Mouse (Mus musculus) hindbrain, embryonic 11.5 days (tissue): ENCODE results near the gene Arih1. TPM values are rescaled to one million over a fixed set of nuclear protein-coding genes. Genes with fewer than 3 reads are reported as not detected.
A peak's percentile ranks its signal among the peaks of the same experiment; 100 is the strongest.

Source experiments
- ATAC-seq: fragments of 200-750 bp; cut with Nextera tagmentation; 2 replicates; pipeline ENCODE4 v1.8.0; 2017; ENCODE audit warnings: mild to moderate bottlenecking, moderate TSS enrichment, moderate library complexity; ENCODE audit not compliant: low FRiP score
- DNase-seq: peaks from one replicate; pipeline ENCODE4 v3.0.0-alpha.2; 2015; ENCODE audit warnings: low spot score
- H3K27ac ChIP-seq: fragments of 300-500 bp; sonication (generic); 2 replicates; pipeline ENCODE4 v1.5.1; 2014; ENCODE audit warnings: mild to moderate bottlenecking, low read depth, low read length
- H3K27me3 ChIP-seq: fragments of 300-500 bp; sonication (generic); 2 replicates; pipeline ENCODE4 v1.6.1; 2014; ENCODE audit warnings: mild to moderate bottlenecking, low read length, moderate library complexity, mixed read lengths; ENCODE audit not compliant: control insufficient read depth, insufficient read depth
- H3K36me3 ChIP-seq: fragments of 300-500 bp; sonication (generic); 2 replicates; pipeline ENCODE4 v1.6.1; 2014; ENCODE audit warnings: mild to moderate bottlenecking, low read length, moderate library complexity, mixed read lengths; ENCODE audit not compliant: control insufficient read depth, insufficient read depth
- H3K4me1 ChIP-seq: fragments of 300-500 bp; sonication (generic); replicated peaks from 2 replicates; pipeline ENCODE4 v1.6.1; 2014; ENCODE audit warnings: low read length, mixed read lengths; ENCODE audit not compliant: control insufficient read depth, insufficient read depth
- H3K4me2 ChIP-seq: fragments of 300-500 bp; sonication (generic); replicated peaks from 2 replicates; pipeline ENCODE4 v1.6.1; 2014; ENCODE audit warnings: mild to moderate bottlenecking, low read depth, low read length
- H3K4me3 ChIP-seq: fragments of 300-500 bp; sonication (generic); 2 replicates; pipeline ENCODE4 v1.5.1; 2014; ENCODE audit warnings: low read depth, low read length
- H3K9ac ChIP-seq: fragments of 300-500 bp; sonication (generic); 2 replicates; pipeline ENCODE4 v1.6.1; 2014; ENCODE audit warnings: low read depth, low read length
- H3K9me3 ChIP-seq: fragments of 300-500 bp; sonication (generic); 2 replicates; pipeline ENCODE4 v1.6.1; 2016; ENCODE audit warnings: low read length; ENCODE audit not compliant: control insufficient read depth
- WGBS: fragments of 180-500 bp; shearing (Covaris S2); extraction: QIAGEN DNeasy Blood & Tissue Kit; methylation state at CpG from one replicate; pipeline ENCODE4 v1.1.7; 2014; 5-methylcytosine and 5-hydroxymethylcytosine counted together
- polyA plus RNA-seq: library from polyadenylated mRNA; unstranded; fragments of >200 nt; fragmentation: Nextera tagmentation; extraction: Ambion mirVana; gene quantifications from 2 replicates; pipeline ENCODE4 v1.2.1, GENCODE M21; 2014

Gene Arih1
- polyA plus RNA-seq, 1 experiment from 2014 or later, result 20.8 TPM

DNA sequence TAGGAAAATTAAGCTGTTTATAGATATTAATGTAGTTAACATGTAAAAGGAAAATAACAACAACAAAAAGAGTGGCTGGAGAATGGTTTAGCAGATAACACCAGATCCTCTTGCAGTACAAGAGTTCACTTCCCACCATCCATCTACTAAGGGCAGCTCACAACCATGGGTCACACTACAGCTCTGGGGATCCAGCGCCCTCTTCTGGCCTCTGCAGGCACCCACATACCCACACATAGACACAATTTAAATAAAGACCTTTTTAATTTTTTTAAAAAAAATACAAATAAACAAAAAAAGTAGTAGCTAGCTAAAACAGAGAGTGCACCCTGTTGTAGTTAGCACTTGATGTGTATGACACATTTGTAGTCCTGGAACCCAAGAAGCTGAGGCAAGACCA lies 4.0 kb downstream of the Arih1 start:
- DNase-seq, result peak; percentile 34
- WGBS, result 42% methylated on average over 1 of the region's 1 CpGs
- no peaks in the 10 kb centered on the region for H3K27me3 ChIP-seq
- H3K4me1 ChIP-seq, result no peaks in the 10 kb centered on the region
- no peak for ATAC-seq
- H3K4me3 ChIP-seq, result no peak overlapping the region
- no peaks in the 10 kb centered on the region for H3K9me3 ChIP-seq
- no peak overlapping the region for H3K4me2 ChIP-seq
- no peaks in the 10 kb centered on the region for H3K36me3 ChIP-seq
- H3K9ac ChIP-seq, result no peak overlapping the region
- H3K27ac ChIP-seq, result no peak overlapping the region

DNA sequence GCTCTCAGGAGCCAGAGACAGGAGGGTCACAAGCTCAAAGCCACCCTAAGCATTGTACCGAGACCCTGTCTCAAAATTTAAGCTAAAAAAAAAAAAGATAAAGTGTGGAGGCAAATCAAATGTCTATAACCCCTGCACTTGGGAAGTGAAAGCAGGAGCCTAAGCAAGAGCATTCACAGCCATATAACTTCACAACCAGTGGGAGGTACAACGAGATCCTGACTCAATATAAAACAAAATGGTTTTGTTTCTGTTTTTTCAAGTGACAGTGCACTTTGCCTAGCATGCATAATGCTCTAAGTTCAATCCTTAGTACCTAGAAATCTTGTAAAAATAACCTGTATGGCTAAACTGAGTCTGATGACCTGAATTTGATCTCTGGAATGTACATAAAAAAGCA lies 9.8 kb downstream of the Arih1 start:
- Histone ChIP-seq H3K4me2 (no peak overlapping the region), H3K4me3 (no peak overlapping the region), H3K4me1 (no peaks in the 10 kb centered on the region), H3K36me3 (no peaks in the 10 kb centered on the region), H3K9ac (no peak overlapping the region), H3K27me3 (no peaks in the 10 kb centered on the region), H3K27ac (no peak overlapping the region), H3K9me3 (no peaks in the 10 kb centered on the region)
- no peak for DNase-seq
- ATAC-seq, result no peak
- WGBS, result 96% methylated on average over 2 of the region's 2 CpGs

DNA sequence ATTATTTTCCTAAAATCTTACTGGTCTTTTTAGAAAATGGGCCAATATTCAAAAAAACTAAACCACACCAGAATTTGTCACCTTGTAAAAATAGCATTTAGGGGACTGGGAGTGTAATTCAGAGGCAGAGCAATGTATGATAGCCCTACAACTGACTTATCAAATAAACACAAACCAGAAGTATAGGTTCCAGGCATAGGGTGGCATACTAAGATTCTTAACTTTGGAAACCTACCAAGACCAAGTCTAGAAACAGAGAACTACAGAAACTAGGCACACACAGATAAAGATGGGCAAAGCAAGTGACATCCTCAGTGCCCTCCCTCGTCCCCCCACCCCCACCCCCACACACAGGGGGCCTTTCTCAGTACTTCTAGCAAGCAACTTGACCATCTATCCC lies 11.6 kb downstream of the Arih1 start:
- Histone ChIP-seq H3K9me3 (no peaks in the 10 kb centered on the region), H3K4me3 (no peak overlapping the region), H3K27me3 (no peaks in the 10 kb centered on the region), H3K4me2 (no peak overlapping the region), H3K36me3 (no peaks in the 10 kb centered on the region), H3K27ac (no peak overlapping the region), H3K4me1 (no peaks in the 10 kb centered on the region), H3K9ac (no peak overlapping the region)
- no peak for ATAC-seq
- no peak for DNase-seq
- 90% methylated on average over 1 of the region's 1 CpGs for WGBS

DNA sequence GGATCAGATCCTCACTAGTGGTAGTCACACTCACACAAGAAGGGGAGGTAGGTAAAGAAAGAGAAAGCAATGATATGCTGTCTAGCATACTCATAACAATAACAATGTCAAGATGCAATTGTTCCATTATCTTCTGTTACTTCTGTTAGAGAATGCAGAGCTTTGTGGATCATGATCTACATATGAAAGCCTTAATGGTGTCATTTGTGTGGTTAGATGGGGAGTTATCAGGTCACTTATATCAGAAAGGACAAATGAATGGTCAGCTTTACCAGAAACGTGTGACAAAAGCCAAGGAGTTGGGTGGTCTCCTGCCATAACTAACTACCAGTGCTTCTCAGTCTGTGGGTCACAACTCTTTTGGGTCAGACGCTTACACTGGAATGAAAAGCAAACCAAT lies 13.2 kb downstream of the Arih1 start:
- Histone ChIP-seq H3K27me3 (no peaks in the 10 kb centered on the region), H3K36me3 (no peaks in the 10 kb centered on the region), H3K4me1 (no peaks in the 10 kb centered on the region), H3K27ac (no peak overlapping the region), H3K9me3 (no peaks in the 10 kb centered on the region), H3K4me2 (no peak overlapping the region), H3K4me3 (no peak overlapping the region), H3K9ac (no peak overlapping the region)
- 69% methylated on average over 2 of the region's 2 CpGs for WGBS
- DNase-seq, result no peak
- ATAC-seq, result no peak

DNA sequence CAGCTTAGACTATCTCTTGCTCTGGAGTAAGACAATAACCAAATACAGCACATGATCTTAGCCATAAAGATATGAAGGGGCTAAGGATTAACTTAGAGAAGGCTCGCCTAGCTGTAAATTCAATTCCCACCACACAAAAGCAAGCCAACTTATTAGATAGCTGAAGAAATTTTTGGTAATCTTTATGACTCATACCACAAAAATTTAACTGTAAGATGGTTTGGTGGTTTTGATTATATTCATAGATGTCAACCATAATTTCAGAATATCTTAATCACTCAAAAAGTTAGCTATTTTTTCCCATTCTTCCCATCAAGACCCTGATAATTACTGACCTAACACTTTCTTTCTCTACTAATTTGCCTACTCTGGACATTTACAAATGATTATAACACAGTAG lies 17.0 kb downstream of the Arih1 start:
- no peak overlapping the region for H3K4me2 ChIP-seq
- ATAC-seq (no peak), DNase-seq (no peak)
- H3K4me1 ChIP-seq, result no peaks in the 10 kb centered on the region
- H3K27me3 ChIP-seq, result no peaks in the 10 kb centered on the region
- WGBS, result 93% methylated on average over 1 of the region's 1 CpGs
- no peak overlapping the region for H3K27ac ChIP-seq
- no peaks in the 10 kb centered on the region for H3K9me3 ChIP-seq
- H3K36me3 ChIP-seq, result no peaks in the 10 kb centered on the region
- H3K4me3 ChIP-seq, result no peak overlapping the region
- no peak overlapping the region for H3K9ac ChIP-seq

DNA sequence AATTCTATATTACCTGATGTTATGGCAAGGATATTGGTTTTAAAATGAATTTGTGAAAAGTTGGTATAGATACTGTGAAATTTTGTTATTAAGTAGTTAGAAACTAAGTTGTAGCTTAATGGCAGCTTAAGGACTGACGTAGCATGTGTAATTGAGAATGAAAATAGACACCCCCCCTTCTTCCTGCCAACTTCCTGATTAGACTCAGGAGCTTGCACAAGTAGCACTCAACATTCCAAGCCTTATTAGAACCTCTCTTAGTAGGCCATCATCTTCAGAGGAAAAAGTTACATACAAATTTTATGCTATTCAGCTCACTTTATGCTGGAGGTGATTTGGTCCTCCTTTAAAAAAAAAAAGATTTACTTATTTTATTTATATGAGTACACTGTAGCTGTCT lies 22.1 kb downstream of the Arih1 start:
- H3K9me3 ChIP-seq, result no peaks in the 10 kb centered on the region
- WGBS, result 91% methylated on average over 1 of the region's 1 CpGs
- no peaks in the 10 kb centered on the region for H3K36me3 ChIP-seq
- DNase-seq (no peak), ATAC-seq (no peak)
- H3K4me3 ChIP-seq, result no peak overlapping the region
- no peaks in the 10 kb centered on the region for H3K4me1 ChIP-seq
- no peak overlapping the region for H3K27ac ChIP-seq
- no peaks in the 10 kb centered on the region for H3K27me3 ChIP-seq
- no peak overlapping the region for H3K4me2 ChIP-seq
- no peak overlapping the region for H3K9ac ChIP-seq

DNA sequence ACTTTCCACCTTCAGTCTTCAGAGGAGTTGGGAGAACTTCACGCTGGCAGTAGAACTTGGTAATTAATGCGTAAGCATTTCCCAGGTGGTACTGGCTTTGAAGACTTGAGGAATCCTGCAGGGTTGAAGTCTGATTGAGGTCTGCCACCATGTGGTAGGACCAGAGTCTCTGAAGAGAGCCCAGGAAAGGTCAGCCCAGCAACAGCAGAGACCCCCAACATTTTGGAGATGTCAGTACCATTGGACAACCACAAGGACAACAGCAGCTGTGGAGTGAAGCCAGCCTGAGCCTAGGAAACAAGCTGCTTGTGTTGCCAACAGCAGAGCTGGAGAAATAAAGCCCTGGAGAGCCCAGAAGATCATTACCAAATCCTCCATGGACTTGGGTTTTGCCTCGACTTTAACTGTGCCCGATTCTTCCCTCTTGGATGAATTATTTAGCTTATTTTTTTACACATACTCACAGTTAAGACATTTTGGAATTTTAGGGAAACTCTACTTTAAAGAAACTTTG lies 27.4 kb downstream of the Arih1 start:
- no peaks in the 10 kb centered on the region for H3K27me3 ChIP-seq
- no peaks in the 10 kb centered on the region for H3K36me3 ChIP-seq
- H3K9me3 ChIP-seq, result no peaks in the 10 kb centered on the region
- H3K4me1 ChIP-seq, result no peaks in the 10 kb centered on the region
- H3K4me3 ChIP-seq, result no peak overlapping the region
- no peak overlapping the region for H3K4me2 ChIP-seq
- H3K9ac ChIP-seq, result no peak overlapping the region
- WGBS, result 69% methylated on average over 4 of the region's 4 CpGs
- no peak overlapping the region for H3K27ac ChIP-seq
- no peak for DNase-seq
- ATAC-seq, result no peak

DNA sequence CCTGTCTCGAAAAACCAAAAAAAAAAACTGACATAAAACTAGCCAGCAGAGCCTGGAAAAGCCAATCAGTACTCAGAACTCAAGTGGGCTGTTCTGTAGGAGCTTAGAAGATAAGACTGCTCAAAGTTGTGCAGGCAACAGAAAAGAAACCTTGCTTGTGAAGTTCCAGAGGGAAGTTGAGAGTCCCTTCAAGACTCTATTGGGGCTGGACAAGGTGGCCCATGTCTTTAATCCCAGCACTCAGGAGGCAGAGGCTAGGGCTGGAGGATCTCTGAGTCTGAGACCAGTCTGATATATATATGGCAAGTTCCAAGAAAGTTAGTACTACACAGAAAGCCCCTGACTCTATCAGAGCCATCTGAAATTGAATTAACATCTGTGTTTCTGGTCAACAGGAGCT lies 28.0 kb downstream of the Arih1 start:
- Histone ChIP-seq H3K27me3 (no peaks in the 10 kb centered on the region), H3K27ac (no peak overlapping the region), H3K9me3 (no peaks in the 10 kb centered on the region), H3K4me3 (no peak overlapping the region), H3K4me1 (no peaks in the 10 kb centered on the region), H3K4me2 (no peak overlapping the region), H3K36me3 (no peaks in the 10 kb centered on the region), H3K9ac (no peak overlapping the region)
- DNase-seq (no peak), ATAC-seq (no peak)
- WGBS, result 73% methylated on average over 1 of the region's 1 CpGs

DNA sequence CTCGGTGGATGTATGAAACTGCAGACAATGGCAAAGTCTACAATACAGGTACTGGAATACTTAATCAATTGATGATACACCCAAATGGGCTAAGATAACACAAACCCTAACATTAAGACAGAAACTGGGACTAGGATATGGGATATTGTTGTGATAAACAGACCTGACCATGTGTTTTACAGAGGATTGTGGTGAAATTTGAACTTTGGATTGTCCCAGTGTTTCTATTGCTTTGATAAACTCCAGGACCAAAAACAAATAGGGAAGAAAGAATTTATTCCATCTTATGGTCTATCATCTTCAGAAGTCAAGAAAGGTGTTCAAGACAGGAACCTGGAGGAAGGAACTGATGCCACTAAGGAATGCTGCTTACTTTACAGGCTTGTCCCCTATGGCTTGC lies 28.7 kb downstream of the Arih1 start:
- Histone ChIP-seq H3K36me3 (no peaks in the 10 kb centered on the region), H3K9me3 (no peaks in the 10 kb centered on the region), H3K27me3 (no peaks in the 10 kb centered on the region), H3K4me1 (no peaks in the 10 kb centered on the region), H3K4me3 (no peak overlapping the region), H3K27ac (no peak overlapping the region), H3K4me2 (no peak overlapping the region), H3K9ac (no peak overlapping the region)
- DNase-seq, result no peak
- WGBS, result 93% methylated on average over 1 of the region's 1 CpGs
- ATAC-seq, result no peak
